Mouse (Mus musculus) heart, postnatal 4 days (tissue): ENCODE data around the gene Galr3. TPM values are rescaled to one million over a fixed set of nuclear protein-coding genes. Genes with fewer than 3 reads are reported as not detected.
"Not testable (repeated sequence)": the region's sequence is repeated elsewhere in the genome, so short reads cannot be mapped to it uniquely, and the experiment has no call there.

Experiments used
- DNase-seq: peaks from one replicate; pipeline ENCODE4 v3.0.0; 2021
- total RNA-seq, 2 experiments: library from RNA; stranded (reverse); gene quantifications; 2 replicates each; pipeline ENCODE4 v1.2.3; 2021

Gene Galr3
- total RNA-seq = not detected

DNA sequence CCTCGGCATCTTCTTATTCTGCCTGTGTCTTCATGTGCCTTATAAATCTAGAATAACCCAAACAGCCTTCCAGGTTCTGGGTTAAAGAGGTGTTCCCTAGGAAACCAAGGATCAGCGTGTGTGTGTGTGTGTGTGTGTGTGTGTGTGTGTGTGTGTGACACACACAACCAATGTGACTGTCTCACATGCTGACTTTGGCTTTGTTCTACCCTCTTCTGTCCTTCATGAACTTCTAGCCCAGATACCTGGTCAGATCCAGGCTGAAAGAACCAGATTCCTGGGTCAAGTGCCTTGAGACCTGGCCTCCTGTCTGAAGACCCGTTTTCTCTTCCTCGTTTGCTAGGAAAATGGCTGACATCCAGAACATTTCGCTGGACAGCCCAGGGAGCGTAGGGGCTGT lies at the start of gene Galr3:
Galr3 (plus strand) TSS at position 301 of the 400 bp plus-strand sequence.
- no peak for DNase-seq

- no peak for DNase-seq
Measured at GRCm38 (mm10) chr15:78992235-78992634, 49.5 kb upstream of the Galr3 start.

GRCm38 (mm10) chr15:78992925-78993324 lies 48.8 kb upstream of the Galr3 start:
- DNase-seq = no peak

DNA sequence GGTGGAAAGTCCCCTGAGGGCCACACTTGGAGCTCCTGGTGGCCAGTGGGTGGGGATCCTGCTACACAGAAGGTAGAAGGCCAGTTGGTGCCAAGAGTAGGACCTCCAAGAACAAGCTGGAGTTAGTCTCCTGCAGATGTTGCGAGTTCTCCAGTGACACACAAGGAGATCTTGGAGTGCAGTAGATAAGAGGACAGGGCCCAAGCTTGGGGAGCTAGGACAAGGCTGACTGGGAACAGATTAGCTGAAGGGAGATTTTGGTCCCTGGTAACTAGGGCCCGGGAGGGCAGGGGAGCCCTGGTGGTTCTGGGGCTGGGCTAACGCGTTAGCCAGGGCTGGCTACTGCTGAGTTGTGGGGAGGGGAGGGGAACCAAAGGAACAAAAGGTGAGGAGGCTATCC lies 45.8 kb upstream of the Galr3 start:
- no peak for DNase-seq

DNA sequence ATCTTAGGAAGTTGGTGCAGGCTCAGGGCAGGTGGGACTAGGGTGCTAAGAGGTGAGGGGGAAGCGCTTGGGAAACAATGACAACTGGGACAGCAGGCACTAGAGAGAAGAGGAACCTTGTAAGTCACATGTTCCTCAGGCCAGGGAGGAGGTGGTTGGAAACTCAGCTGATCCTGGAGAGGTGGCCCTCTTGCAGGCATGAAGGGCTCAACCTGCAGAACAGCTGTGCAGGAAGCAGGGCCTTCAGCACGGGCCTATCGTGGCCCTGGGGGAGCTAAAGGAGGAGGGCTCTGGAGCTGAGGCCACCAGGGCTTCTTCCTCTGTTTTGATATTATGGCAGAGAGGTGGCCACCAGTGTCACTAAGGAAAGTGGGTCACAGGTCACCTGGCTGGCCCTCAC lies 45.0 kb upstream of the Galr3 start:
- DNase-seq = no peak

DNA sequence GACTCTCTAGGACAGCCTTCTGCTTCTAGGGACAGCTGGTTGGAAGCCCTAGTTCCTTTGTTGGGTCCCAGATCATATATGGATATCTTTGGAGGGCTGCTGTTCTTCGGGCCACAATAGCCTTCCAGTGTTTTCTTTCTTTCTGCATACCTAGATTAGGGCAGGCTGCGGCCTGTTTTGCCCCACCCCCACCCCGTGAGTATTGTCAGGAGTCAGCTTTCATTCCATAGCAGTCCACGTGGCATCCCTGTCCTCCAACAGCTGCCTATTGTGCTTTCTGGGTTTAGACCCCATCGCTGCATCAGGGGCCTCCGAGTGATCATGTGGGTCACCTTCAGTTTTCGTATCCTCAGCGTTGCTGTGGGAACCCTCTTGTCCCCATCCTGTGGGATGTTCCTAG lies 43.3 kb upstream of the Galr3 start:
- no peak for DNase-seq

DNA sequence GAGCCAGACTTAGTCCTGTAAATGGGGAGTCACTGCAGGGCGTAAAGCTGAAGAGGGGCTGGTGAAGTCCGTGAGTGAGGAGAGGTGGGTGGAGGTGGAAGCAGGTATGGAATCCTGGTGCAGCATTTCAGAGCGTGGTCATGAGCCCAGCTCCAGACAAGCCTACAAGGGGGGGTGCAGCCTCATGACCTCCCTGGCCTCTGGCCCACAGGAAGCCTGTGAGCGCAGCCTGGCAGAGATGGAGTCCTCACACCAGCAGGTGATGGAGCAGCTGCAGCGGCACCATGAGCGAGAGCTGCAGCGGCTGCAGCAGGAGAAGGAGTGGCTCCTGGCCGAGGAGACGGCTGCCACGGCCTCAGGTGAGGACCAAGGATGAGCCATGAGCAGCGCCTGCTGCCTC lies 42.1 kb upstream of the Galr3 start:
- no peak for DNase-seq

DNA sequence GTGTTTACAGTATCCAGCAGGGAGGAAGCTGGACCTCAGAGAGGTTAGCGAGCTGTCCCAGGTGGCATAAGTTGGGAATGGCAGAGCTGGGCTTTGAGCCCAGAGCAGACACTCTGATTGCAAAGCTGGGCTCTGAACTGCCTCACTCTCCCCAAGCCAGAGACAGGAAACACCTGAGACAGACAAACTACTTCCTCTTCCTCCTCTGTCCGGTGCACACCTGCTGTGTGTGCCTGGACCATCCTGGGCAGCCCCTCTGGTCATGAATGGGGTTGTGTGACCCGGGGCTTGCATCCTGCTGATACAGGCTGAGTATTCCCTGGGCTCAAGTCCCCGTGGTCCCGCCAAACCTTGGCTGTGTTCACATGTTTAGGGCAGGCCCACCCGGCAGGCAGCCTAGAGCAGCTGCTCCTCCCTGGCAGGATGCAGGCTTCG lies 41.3 kb upstream of the Galr3 start:
- no peak for DNase-seq

DNA sequence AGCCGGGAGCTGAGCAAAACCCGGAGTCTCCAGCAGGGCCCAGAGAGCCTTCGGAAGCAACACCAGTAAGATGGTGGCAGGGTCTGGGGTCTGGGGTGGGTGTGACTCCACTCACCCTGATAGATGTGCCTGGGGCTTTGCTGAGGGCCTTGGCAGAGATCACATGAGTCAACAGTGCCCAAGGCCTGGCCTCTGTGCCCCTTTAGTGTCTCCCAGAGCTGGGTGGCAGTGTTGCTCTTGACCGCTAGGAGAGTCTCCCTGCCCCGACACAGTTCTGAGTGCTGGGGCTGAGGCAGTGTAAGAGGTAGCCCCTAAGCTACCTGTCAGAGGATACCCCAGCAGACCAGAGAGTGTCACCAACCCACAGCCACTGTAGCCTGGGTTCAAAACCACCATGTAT lies 40.1 kb upstream of the Galr3 start:
- DNase-seq = no peak

DNA sequence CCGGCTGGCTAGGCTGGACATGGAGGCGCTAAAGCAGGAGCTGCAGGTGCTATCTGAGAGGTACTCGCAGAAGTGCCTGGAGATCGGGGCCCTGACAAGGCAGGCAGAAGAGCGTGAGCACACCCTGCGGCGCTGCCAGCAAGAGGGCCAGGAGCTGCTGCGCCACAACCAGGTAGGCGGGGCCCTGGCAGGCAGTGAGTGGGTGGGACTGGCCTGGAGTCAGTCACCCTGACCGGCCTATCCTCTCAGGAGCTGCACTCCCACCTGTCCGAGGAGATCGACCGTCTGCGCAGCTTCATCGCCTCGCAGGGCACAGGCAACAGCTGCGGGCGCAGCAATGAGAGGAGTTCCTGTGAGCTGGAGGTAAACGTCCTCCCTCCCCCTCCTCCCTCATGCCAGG lies 39.6 kb upstream of the Galr3 start:
- DNase-seq = peak; percentile 45

GRCm38 (mm10) chr15:79003079-79003478 lies 38.6 kb upstream of the Galr3 start:
- DNase-seq = no peak

DNA sequence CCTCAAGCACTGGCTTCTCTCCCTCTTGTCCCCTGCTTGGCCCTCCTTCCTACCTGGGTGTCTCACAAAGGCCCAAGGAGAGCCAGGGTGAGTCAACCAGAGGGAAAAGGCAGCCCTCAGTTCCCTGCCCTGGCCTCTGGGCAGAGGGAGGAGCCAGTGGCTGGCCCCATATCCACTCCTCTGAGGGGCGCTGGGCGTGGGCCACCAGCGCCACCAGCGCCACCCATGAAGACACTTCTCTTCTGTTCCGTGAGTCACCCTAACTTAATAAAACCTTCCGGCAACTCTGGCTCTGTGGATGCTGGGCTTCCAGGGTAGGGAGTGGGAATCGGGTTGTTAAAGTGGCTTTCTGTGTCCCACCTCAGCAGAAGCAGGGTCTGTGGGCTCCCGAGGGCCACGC lies 36.1 kb upstream of the Galr3 start:
- DNase-seq = no peak

GRCm38 (mm10) chr15:79006638-79007037 lies 35.0 kb upstream of the Galr3 start:
- DNase-seq = no peak

GRCm38 (mm10) chr15:79007059-79007458 lies 34.6 kb upstream of the Galr3 start:
- DNase-seq = no peak

DNA sequence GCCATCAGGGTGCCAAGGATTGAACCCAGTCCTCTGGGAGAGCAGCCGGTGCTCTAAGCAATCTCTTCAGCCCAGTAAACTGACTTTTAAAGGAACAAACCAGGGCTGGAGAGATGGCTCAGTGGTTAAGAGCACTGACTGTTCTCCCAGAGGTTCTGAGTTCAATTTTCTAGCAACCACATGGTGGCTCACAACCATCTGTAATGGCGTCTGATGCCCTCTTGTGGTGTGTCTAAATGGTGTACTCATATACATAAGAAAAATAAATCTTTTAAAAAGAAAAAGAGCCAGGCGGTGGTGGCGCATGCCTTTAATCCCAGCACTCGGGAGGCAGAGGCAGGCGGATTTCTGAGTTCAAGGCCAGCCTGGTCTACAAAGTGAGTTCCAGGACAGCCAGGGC lies 33.8 kb upstream of the Galr3 start:
- not testable (repeated sequence) for DNase-seq

GRCm38 (mm10) chr15:79009734-79010133 lies 32.0 kb upstream of the Galr3 start:
- DNase-seq = no peak

GRCm38 (mm10) chr15:79011550-79011949 lies 30.1 kb upstream of the Galr3 start:
- no peak for DNase-seq

- no peak for DNase-seq
Measured at GRCm38 (mm10) chr15:79013382-79013781, 28.3 kb upstream of the Galr3 start.

GRCm38 (mm10) chr15:79018191-79018590 lies 23.5 kb upstream of the Galr3 start:
- DNase-seq = no peak

DNA sequence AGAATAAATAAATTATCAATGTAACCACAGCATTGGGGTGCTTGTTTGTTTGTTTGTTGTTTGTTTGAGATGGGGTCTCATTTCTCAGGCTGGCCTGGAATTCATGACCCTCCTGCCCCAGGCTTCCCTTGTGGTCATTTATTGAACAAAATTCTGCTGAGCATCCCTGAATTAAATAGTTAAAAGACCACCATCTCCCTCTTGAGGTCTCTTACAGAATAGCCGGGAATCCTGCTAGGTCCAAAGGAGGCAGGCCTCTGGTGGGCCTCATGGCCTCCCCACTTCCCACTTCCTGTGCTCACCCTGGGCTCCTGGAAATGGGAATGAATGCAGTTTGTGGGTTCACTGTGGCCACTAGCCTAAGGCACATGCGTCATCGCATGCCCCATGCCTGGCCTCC lies 22.8 kb upstream of the Galr3 start:
- no peak for DNase-seq

GRCm38 (mm10) chr15:79022671-79023230 lies 18.9 kb upstream of the Galr3 start:
- no peak for DNase-seq

DNA sequence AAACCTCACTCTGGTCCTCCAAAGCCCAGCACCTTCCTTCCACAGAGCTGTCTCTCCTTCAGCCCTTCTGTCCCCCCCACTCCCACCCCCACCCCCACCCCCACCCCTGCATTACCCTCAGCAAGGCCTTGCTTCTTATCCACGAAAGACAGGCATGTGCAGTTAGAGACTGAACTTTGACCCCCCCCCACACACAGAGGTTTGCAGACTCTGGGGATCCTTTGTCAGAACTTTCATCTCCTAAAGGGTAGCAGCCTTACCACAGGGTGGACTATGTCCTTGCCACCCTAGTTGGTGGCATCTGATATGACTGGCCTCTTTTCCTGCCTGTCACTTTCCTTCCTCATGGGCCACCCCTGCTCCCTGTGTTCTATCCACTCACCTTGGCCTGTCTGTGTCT lies 18.3 kb upstream of the Galr3 start:
- no peak for DNase-seq

DNA sequence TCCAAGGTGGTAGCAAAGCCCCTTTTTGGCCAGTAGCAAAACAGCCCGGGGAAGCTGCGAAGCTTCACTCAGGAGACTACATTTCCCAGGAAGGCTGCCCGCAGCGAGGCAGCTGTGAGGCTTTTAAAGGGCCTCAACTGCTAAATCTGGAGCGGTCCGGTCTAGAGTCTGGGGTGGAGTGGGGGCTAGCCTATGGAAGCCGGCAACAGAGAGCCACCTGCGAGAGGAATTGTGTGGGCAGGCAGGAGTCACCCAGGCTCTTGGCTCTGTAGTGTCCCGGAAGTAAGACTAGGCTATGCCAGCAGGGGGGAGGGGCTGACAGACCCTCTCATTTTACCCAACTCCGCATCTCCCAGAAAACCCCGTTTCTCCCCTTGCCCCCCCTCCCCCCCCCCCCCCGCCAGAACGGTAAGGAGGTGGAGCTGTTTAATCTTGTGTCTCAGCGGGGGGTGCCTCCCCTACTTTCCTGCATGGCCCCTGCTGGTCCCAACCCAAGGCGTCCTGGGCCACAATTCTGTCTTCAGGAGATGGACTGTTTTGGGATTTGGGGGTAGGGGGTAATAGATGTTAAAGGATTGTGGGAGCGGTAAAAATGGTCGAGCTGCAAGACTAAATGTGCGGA lies 15.9 kb upstream of the Galr3 start:
- no peak for DNase-seq

DNA sequence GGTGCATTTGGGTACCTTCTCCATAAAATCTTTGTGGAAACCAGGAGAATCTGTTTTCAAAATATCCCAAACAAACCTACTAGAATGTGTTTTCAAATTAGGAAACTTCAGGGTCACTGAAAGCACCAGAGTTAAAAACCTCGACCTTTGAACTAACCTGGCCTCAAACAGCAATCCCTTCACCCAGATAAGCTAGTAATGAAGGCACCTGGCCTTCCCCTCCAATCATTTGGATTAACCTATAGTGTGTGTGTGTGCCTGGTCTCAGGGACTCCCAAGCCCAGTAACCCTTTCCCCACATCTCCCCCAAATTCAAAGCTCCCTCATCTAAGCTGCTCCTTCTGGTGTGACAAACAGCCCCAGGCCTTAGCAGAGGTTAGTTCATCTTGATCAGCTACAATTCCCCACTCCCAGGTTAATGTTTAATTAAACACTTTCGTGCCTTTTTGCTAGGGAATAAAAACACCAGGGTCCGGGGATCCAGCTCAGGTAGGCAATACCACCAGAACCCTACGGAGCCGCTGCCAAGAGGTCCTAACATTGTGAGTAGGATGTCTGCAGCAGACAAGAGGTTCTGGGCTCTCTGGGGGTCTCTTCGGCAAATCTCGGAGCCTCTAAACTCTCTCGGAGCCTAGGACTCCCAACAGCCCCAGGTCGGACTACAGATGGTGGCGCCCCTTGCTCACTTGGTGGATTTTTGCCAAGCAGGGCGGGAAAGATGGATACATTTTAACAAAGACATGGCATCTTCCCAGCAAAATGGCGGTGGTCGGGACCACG lies 15.0 kb upstream of the Galr3 start:
- peak; percentile 38 for DNase-seq
